Mouse (Mus musculus) myocyte (in vitro differentiated cells): Measurements from ENCODE around the gene Cbfb.

ENCODE experiments used
- CEBPB ChIP-seq: IDR thresholded peaks from 2 replicates; pipeline ENCODE4 v1.6.1; 2011; ENCODE audit warnings: mild to moderate bottlenecking, moderate library complexity; ENCODE audit not compliant: poor library complexity, insufficient read depth, severe bottlenecking
- E2F4 ChIP-seq: IDR thresholded peaks from one replicate; pipeline ENCODE4 v1.6.1; 2011; ENCODE audit warnings: mild to moderate bottlenecking, control low read depth, moderate library complexity; ENCODE audit not compliant: insufficient read depth
- MAX ChIP-seq: IDR thresholded peaks from one replicate; pipeline ENCODE4 v1.6.1; 2011; ENCODE audit warnings: low read depth, mild to moderate bottlenecking, control low read depth
- MYOD1 ChIP-seq, 3 experiments: IDR thresholded peaks; one replicate each; pipeline ENCODE4 v1.6.1; 2011; ENCODE audit warnings: control low read depth in 2 of 3, low read depth in 2 of 3, mild to moderate bottlenecking in 2 of 3, moderate library complexity in 1 of 3; ENCODE audit not compliant: insufficient read length in 2 of 3, control insufficient read depth in 1 of 3
- MYOG ChIP-seq, 3 experiments: IDR thresholded peaks; one replicate each; pipeline ENCODE4 v1.6.1; 2011; ENCODE audit warnings: control low read depth in 2 of 3, low read depth in 2 of 3, mild to moderate bottlenecking in 2 of 3; ENCODE audit not compliant: insufficient read length in 2 of 3, control insufficient read depth in 1 of 3, insufficient read depth in 1 of 3
- POLR2A ChIP-seq: IDR thresholded peaks from one replicate; pipeline ENCODE4 v1.6.1; 2011; ENCODE audit warnings: low read depth, mild to moderate bottlenecking, control low read depth, moderate library complexity; ENCODE audit not compliant: insufficient read length
- POLR2AphosphoS2 ChIP-seq: IDR thresholded peaks from one replicate; pipeline ENCODE4 v1.6.1; 2011; ENCODE audit warnings: low read depth, control low read depth; ENCODE audit not compliant: insufficient read length
- REST ChIP-seq: IDR thresholded peaks from one replicate; pipeline ENCODE4 v1.6.1; 2011; ENCODE audit warnings: mild to moderate bottlenecking, control low read depth, moderate library complexity; ENCODE audit not compliant: insufficient read depth, insufficient read length
- TCF12 ChIP-seq: IDR thresholded peaks from one replicate; pipeline ENCODE4 v1.6.1; 2011; ENCODE audit warnings: mild to moderate bottlenecking, control low read depth; ENCODE audit not compliant: poor library complexity, insufficient read depth, severe bottlenecking
- TCF3 ChIP-seq: IDR thresholded peaks from one replicate; pipeline ENCODE4 v1.6.1; 2011; ENCODE audit warnings: low read depth, control low read depth; ENCODE audit not compliant: insufficient read length
- USF1 ChIP-seq: IDR thresholded peaks from one replicate; pipeline ENCODE4 v1.6.1; 2011; ENCODE audit warnings: low read depth, mild to moderate bottlenecking, control low read depth, moderate library complexity

DNA sequence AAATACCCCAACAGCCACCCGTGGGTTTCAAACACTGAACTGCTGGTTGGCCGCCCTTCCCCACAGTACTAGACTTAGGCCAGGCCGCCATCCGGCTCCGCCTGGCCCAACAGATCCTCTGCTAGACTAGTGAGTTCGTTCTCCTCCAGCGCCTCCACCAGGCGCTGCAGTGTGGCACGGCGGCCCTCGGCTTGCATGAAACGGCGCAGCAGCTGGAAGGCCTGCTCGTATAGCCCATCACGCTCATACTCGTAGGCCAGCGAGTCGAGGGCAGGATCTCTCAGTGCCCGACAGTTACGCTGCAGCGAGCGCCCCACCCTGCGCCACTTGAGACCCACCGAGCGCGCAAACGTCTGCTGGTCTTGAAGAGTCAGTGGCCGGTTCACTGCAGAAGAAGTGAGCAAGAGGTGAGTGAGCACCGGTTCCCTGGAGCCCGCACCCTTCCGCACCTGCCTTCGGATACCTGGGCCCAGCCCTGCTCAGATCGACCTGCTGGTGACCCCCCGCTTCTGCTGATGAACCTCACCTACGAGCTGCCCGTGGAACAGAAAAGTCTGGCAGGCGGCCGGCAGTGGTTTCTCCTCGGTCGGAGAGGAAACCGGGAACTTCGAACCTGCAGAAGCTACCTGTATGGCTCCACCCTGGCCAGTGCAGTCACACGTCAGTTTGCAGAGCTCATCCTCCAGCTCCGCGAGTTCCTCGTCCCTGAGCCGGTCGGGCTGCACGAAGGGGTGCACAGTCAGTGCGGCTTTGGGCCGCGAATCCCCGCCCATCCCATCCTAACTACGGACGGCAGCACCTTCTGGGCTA, 88.6 kb downstream of the Cbfb start:
- TF ChIP-seq TCF3 (no peak), USF1 (no peak), TCF12 (no peak), POLR2A (no peak), MYOD1 (IDR thresholded peaks at IDR 0.05; ENCODE audit: control insufficient read depth in 1 of 3, insufficient read length in 2 of 3, low read depth in 2 of 3) (no peak), POLR2AphosphoS2 (no peak), MAX (no peak), CEBPB (no peak), E2F4 (no peak), MYOG (IDR thresholded peaks at IDR 0.05; ENCODE audit: control insufficient read depth in 1 of 3, insufficient read depth in 1 of 3, insufficient read length in 2 of 3, low read depth in 2 of 3) (no peak), REST (no peak)
